Mouse (Mus musculus) kidney, adult 2 months (tissue): ENCODE data around the gene Dmrt1. TPM values are rescaled to one million over a fixed set of nuclear protein-coding genes. Genes with fewer than 3 reads are reported as not detected.

Experiments
- DNase-seq: peaks from one replicate; pipeline ENCODE4 v3.0.0; 2021
- H3K27ac ChIP-seq: fragments of 200-500 bp; 2 replicates; pipeline ENCODE4 v1.5.1; 2012; ENCODE audit warnings: low read depth, low read length, control low read depth, inconsistent platforms; ENCODE audit not compliant: insufficient read depth
- H3K27me3 ChIP-seq: fragments of 200-500 bp; replicated peaks from 2 replicates; pipeline ENCODE4 v1.6.1; 2012; ENCODE audit warnings: mild to moderate bottlenecking, moderate library complexity, low read length, inconsistent platforms; ENCODE audit not compliant: control insufficient read depth, insufficient read depth
- H3K36me3 ChIP-seq: fragments of 200-500 bp; 2 replicates; pipeline ENCODE4 v1.6.1; 2012; ENCODE audit warnings: mild to moderate bottlenecking, moderate library complexity, low read length, inconsistent platforms; ENCODE audit not compliant: control insufficient read depth, insufficient read depth
- H3K4me1 ChIP-seq: fragments of 200-500 bp; 2 replicates; pipeline ENCODE4 v1.6.1; 2011; ENCODE audit warnings: low read length; ENCODE audit not compliant: control insufficient read depth, insufficient read depth
- H3K4me3 ChIP-seq: fragments of 200-500 bp; 2 replicates; pipeline ENCODE4 v1.5.1; 2011; ENCODE audit warnings: mild to moderate bottlenecking, low read depth, low read length, control low read depth; ENCODE audit not compliant: insufficient read depth
- CTCF ChIP-seq: fragments of 200-500 bp; conservative IDR thresholded peaks from 2 replicates; pipeline ENCODE4 v1.5.1; 2011; ENCODE audit warnings: low read depth, mild to moderate bottlenecking, control low read depth, low read length, moderate library complexity, mixed read lengths; ENCODE audit not compliant: insufficient read depth, insufficient read length
- POLR2A ChIP-seq: fragments of 200-500 bp; IDR thresholded peaks from one replicate; pipeline ENCODE4 v1.6.1; 2011; ENCODE audit warnings: low read depth, low read length, control low read depth
- WGBS: fragments of 180-500 bp; shearing (Covaris S2); methylation state at CpG from one replicate; pipeline ENCODE4 v1.1.7; 2018; 5-methylcytosine and 5-hydroxymethylcytosine counted together
- polyA plus RNA-seq: library from polyadenylated mRNA; depleted of rRNA; stranded (reverse); fragments of >200 nt; gene quantifications from 2 replicates; pipeline ENCODE4 v1.2.3, GENCODE M21; 2012

The Dmrt1 gene
- polyA plus RNA-seq, 1 experiment = not detected

DNA sequence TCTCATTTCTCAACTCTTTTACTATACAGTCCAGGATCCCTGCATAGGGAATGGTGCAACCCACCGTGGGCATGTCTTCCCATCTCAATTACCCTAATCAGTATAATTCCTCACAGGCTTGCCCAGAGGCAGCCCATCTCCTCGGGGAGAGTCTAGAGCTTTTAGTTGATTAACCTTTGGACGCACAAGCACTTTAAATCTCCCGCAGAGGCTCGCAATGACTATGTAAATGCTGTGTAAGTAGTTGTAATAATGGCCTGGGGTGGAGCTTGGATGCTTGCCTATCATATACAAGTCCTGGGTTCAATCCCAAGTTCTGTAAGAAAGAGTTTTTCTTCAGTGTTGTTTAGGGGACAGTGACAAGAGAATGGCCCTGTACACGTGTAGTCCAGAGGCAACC is 18.7 kb downstream of the Dmrt1 start:
- H3K4me3 ChIP-seq = no peak overlapping the region
- H3K36me3 ChIP-seq = no peaks in the 10 kb centered on the region
- H3K27me3 ChIP-seq = no peaks in the 10 kb centered on the region
- H3K27ac ChIP-seq = no peak overlapping the region
- no peak for DNase-seq
- H3K4me1 ChIP-seq = no peaks in the 10 kb centered on the region
- 78% methylated on average over 6 of the region's 6 CpGs for WGBS
- TF ChIP-seq CTCF (no peak), POLR2A (no peak)

DNA sequence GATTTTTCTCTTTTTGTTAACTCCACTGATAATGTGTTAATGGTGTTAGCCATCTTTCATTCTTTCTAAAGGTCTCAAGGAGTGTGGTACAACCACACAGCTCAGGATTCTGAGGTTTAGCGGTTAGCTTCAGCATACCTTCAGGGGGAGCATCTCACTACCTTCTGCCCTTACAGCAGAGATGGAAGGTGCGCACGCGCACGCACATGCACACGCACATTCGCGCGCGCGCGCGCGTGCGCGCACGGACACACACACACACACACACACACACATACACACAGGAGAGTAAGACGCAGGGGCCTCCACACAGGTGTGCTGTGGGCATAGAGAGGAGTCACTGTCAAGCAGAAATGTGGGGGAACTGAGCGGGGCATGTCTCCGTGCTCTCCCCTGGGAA is 20.3 kb downstream of the Dmrt1 start:
- no peak for DNase-seq
- 97% methylated on average over 20 of the region's 20 CpGs for WGBS
- TF ChIP-seq POLR2A = no peak
- TF ChIP-seq CTCF = no peak

GRCm38 (mm10) chr19:25529673-25530072 is 24.3 kb downstream of the Dmrt1 start:
- DNase-seq = no peak

More for the DNA sequence above, 20.3 kb downstream of the Dmrt1 start:
- no peaks in the 10 kb centered on the region for H3K27me3 ChIP-seq
- H3K36me3 ChIP-seq = no peaks in the 10 kb centered on the region
- H3K27ac ChIP-seq = no peak overlapping the region
- no peak overlapping the region for H3K4me3 ChIP-seq
- H3K4me1 ChIP-seq = no peaks in the 10 kb centered on the region

DNA sequence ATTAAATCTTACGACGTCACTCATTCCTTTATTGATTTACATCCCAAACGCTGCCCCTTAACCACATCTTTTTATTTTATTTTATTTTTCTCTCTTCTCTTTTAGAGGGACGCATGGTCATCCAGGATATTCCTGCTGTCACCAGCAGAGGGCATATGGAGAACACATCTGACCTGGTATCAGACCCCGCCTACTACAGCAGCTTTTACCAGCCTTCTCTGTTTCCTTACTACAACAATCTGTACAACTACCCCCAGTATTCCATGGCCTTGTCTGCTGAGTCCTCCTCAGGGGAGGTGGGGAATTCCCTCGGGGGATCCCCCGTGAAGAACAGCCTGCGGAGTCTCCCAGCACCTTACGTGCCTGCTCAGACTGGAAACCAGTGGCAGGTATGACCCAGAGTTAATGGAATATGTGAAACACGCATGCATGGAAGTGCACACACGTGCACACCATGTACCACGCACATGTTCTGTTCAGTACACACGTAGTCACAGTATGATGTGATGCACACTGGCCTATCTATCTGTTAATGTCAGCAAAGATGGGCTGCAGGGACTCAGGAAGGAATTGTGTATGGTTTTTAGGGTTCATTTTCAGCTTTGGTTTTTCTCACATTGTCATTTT is 40.4 kb downstream of the Dmrt1 start:
- peak; percentile 63 for DNase-seq
- TF ChIP-seq CTCF (peak; percentile 72), POLR2A (no peak)
- Histone ChIP-seq H3K27ac (no peak overlapping the region), H3K27me3 (no peaks in the 10 kb centered on the region), H3K4me3 (no peak overlapping the region), H3K36me3 (no peaks in the 10 kb centered on the region), H3K4me1 (no peaks in the 10 kb centered on the region)
- WGBS = 32% methylated on average over 13 of the region's 13 CpGs

More at GRCm38 (mm10) chr19:25529673-25530072, 24.3 kb downstream of the Dmrt1 start:
- Histone ChIP-seq H3K27ac (no peak overlapping the region), H3K4me3 (no peak overlapping the region), H3K36me3 (no peaks in the 10 kb centered on the region), H3K27me3 (no peaks in the 10 kb centered on the region; the same call in 1 of the 2 replicates), H3K4me1 (no peaks in the 10 kb centered on the region)
- TF ChIP-seq POLR2A = no peak
- TF ChIP-seq CTCF = no peak
- 65% methylated on average over 12 of the region's 12 CpGs for WGBS

- no peak for DNase-seq
- TF ChIP-seq POLR2A (no peak), CTCF (no peak)
- H3K27ac ChIP-seq = no peak overlapping the region
Observed at GRCm38 (mm10) chr19:25547086-25547643, 41.7 kb downstream of the Dmrt1 start.

DNA sequence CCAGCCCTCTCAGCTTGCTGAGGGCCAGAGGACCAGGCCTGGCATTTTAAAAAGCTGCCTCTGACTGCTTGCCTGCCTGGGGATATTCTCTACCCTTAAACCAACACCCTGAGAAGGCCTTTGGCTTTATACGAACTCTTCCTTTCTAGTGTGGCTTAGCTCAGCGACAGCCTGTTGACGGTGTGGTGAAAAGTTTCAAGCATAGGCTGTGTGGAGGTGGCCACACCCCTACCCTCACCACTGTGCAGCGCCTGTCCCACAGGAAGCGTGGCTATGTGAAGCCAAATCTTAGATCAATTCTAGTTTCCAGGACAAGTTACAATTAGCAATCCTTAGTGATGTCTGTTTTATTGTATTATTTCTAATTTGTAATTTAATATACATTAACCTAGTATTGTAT is 44.9 kb downstream of the Dmrt1 start:
- WGBS = 73% methylated on average over 5 of the region's 5 CpGs
- Histone ChIP-seq H3K27ac (no peak overlapping the region), H3K27me3 (no peaks in the 10 kb centered on the region), H3K4me3 (no peak overlapping the region), H3K36me3 (no peaks in the 10 kb centered on the region), H3K4me1 (no peaks in the 10 kb centered on the region)
- TF ChIP-seq POLR2A (no peak), CTCF (no peak)
- DNase-seq = no peak

More at GRCm38 (mm10) chr19:25547086-25547643, 41.7 kb downstream of the Dmrt1 start:
- WGBS = 79% methylated on average over 9 of the region's 9 CpGs
- Histone ChIP-seq H3K4me3 (no peak overlapping the region), H3K36me3 (no peaks in the 10 kb centered on the region), H3K27me3 (no peaks in the 10 kb centered on the region), H3K4me1 (no peaks in the 10 kb centered on the region)

GRCm38 (mm10) chr19:25551053-25551452 is 45.6 kb downstream of the Dmrt1 start:
- DNase-seq = no peak
- Histone ChIP-seq H3K27ac (no peak overlapping the region), H3K4me1 (no peaks in the 10 kb centered on the region), H3K36me3 (no peaks in the 10 kb centered on the region), H3K4me3 (no peak overlapping the region), H3K27me3 (no peaks in the 10 kb centered on the region)
- 75% methylated on average over 5 of the region's 5 CpGs for WGBS
- TF ChIP-seq CTCF (no peak), POLR2A (no peak)
